Mouse (Mus musculus) bone marrow macrophage, adult 2 months (primary cell): ENCODE measurements around the gene Ago1.

Experiments
- CTCF ChIP-seq: IDR thresholded peaks from 2 replicates; pipeline ENCODE4 v1.5.1; 2012; ENCODE audit warnings: low read depth, mild to moderate bottlenecking, low read length, moderate library complexity
- POLR2A ChIP-seq: IDR thresholded peaks from 2 replicates; pipeline ENCODE4 v1.6.1; 2012; ENCODE audit warnings: mild to moderate bottlenecking, low read depth, low read length, borderline replicate concordance

DNA sequence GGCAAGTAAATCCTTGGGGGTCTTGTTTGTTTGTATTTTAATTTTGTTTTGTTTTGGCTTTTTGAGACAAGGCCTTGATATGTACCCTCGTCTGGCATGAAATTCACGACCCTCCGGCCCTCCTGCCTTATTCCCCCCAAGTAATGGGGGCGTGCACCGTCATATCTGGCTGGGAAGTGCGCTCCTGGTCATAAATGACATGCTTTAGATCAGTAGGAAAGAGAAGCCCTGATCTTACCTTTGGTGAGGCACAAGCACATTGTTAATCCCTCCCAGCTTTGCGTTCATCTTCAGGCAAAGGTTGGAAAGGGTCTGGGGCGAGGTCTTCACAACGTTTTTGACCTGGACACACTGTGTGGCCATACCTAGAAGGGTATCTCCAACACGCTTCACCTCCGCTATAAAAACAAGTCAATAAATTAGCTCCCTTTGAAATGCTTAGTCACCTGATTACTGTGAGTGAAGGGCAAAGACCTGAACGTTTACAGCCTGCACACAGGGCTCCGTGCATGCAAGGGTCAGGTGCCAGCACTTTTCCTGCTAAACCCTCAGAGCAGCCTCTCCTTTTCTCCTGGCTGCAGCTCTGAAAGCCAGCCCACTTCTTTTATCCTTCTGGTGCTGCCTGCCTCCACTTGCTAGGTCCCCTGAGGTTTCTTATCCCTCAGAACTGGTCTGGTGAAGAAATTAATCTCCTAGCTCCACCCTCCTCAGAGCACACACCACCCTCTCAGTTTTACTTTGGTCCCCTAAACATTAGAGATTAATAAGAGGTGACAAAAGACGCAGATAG lies 39.9 kb upstream of the Ago1 start:
- TF ChIP-seq POLR2A (no peak), CTCF (no peak)
